Mouse (Mus musculus) right cerebral cortex, postnatal 36 days (tissue): ENCODE results near the gene Ddx28.
A peak's percentile ranks its signal among the peaks of the same experiment; 100 is the strongest.

ENCODE experiments used
- DNase-seq, 2 experiments: peaks; one replicate each; pipeline ENCODE4 v3.0.0; 2022; ENCODE audit warnings: low spot score in 2 of 2, mixed read lengths in 1 of 2

Ddx28 gene

DNA sequence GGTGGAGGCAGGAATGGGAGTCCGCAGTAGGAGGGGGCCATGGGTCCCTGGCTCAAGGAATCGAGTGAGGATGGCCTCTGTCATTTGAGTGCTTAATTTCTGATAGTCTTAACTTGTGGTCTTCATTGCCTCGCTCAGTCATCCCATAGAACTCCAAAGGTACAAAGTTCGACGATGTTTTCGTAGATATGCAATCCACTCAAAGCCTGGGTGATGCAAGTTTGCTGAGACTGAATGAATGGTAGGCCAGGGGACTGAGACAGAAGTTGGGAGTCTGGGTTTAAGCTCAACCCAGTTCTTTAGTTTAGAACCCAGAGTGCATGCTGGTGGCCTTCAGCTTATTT lies at the start of gene Ddx28:
TSS of gene Ddx28 (minus strand) at position 240 of the 344 bp plus-strand sequence.
- no peak for DNase-seq

DNA sequence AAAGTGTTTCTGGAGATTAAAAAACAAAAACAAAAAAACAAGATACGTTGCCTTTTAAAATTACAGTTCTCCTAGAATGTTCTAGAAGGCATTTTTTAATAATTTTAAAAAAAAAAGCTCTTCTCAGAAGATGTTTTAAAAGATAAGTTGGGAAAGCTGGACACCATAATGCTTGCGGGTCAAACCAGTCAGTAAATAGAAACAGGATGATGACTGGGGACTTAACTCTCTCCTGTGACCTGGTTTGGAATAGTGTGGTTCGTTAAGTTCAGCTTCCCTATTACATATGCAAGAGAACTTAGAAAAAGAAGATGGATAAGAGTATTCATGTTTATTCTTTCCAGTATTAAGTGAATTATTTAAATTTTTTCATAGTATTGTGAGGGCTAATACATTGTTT lies 48.8 kb upstream of the Ddx28 start:
- no peak for DNase-seq

DNA sequence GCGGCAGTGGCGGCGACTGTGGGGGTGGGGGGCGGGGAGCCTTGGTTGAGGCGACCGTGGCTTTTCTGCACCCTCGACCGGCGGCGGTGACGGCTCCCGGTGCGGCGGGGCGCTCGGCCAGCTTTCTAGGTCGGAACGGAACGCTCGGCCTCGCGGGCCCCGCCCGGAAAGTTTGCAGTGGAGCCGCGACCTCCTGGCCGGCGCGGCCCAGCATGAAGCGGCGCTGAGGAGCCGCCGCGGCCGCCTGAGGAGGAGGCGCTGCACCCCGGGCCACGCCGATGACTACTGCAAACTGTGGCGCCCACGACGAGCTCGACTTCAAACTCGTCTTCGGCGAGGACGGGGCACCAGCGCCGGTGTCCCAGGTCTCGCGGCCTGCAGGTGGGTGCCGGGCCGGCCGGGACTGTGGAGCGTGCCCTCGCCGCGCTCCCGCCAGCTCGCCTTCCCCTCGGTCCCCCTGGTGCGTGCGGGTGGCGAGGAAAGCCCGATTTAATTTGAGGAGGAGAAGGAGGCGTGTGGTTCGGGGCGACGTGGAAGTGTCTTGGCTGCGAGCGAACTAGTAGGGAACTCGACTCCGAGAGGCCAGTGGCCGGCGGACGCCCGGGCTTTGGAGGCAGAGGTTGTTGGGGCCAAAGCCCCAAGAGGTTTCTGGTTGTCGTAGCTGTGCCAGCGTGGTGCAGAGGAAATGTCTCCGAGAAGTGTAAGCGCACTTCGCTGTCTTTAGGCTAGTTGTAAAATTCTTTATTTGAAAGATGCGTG lies 48.1 kb upstream of the Ddx28 start:
- peak; percentile 26 to 29 for DNase-seq

- peak; percentile 93 to 96 for DNase-seq
Observed at GRCm38 (mm10) chr8:106058731-106059612, 47.3 kb upstream of the Ddx28 start, which contains the start of gene Nfatc3. Nfatc3 (plus strand) TSS chr8:106058840.

DNA sequence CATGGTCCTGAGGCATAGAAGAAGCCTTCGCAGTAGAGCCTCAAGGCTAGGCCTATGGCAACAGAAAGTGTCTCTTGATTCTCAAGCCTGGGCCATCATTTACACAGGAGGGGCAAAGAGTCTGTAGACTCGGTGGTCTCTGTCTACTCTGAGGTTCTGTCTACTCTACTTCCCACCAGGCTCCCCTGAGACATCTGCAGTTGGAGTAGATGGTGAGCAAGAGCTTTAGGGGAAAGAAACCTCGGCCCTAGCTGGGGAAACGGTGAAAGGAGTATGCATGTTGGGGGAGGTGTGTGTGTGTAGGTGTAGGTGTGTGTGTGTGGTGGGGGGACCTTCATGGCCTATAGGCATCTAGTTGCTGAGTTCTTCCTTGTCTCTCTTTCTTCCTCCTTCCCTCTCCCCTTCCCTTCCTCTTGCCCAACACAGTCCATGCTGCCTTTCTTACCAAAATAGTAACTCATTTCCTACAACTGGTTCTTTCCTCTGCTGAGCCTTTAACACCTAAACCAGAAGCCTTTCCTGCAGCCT lies 44.8 kb upstream of the Ddx28 start:
- DNase-seq, result no peak

- no peak for DNase-seq
Observed at GRCm38 (mm10) chr8:106055038-106055437, 43.4 kb upstream of the Ddx28 start.

DNA sequence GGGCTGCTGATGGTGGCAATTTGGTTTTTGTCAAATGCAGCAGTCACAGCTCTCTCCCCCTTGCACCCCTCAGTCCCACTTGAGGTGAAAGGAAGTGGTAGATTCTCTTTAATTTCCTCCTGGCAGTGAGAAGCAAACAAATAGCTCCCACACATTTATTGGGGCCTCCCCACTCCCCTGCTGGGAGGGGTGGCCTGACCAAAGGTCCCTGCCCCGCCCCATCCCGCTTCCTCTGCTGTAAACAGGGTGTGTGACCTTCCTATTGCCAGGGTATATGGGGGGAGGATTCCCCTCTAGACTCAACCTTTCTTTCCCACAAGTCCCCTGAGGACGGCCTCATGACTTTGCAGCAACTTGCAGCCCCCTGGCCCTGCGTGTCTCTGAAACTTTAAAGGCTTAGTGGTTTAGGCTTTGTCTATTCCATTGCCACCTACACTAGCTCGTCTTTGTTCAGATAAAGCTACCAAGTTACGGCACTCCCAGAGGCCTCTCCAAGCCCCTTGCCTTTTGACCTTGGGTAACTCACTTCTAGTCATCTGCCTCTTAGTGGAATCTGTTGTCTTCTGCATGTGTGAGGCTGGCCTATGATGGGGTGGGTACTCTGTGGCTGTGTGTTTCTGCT lies 42.6 kb upstream of the Ddx28 start:
- no peak for DNase-seq

- DNase-seq, result no peak
Observed at GRCm38 (mm10) chr8:106052510-106053089, 40.9 kb upstream of the Ddx28 start.

- no peak for DNase-seq
Observed at GRCm38 (mm10) chr8:106051068-106051467, 39.4 kb upstream of the Ddx28 start.

DNA sequence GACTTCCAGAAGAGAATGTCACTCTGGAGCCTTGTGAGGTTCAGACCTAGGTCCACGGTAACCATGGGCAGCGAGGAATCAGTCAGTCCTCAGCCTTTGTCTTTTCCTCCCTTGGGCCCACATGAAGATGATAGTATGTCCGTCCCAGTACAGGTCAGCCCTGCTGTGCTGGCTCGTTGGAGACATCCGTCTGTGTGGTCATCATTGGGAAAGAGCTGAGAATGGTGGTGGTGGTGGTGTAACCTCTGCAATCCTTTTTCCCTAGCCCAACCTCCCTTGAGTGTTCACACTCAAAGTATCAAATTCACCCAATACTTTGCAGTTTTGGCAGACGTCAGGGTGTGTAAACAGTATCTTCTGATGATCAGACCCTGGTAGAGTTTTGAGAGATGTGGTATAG lies 38.2 kb upstream of the Ddx28 start:
- no peak for DNase-seq

DNA sequence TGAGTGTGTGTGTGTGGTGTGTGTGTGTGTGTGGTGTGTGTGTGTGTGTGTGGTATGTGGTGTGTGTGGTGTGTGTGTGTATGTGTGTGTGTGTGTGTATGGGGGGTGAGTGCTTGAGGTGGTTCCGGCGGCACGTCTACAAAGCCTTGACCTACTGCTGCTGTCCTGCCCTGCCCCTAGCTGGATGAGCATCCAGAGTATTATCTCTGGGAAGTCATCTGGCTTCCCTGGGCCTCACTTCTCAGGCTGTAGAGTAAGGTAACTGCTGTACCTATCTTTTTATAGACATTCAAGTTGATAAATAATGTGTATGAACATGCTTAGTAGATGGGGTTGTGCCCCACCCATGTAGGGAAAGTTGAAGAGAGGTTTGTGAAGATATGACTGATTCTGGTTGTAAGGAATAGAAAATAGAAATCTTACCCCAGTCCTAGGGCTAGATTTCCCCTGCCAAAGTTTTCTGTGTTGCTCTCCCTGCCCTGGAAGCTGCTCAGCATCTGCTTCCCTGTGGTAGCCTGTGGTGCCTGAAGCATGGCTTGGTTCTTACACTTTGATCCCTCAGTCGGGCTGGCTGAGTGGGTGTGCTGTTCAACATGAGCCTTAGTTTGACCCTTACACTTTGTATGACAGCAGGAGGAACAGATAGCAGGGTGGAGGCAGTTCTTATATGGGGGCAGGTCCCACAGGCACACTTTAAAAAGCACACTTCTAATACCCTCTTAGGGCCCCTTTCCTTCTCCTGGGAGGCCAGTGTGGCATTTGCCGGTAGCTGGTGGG lies 36.4 kb upstream of the Ddx28 start:
- no peak for DNase-seq

DNA sequence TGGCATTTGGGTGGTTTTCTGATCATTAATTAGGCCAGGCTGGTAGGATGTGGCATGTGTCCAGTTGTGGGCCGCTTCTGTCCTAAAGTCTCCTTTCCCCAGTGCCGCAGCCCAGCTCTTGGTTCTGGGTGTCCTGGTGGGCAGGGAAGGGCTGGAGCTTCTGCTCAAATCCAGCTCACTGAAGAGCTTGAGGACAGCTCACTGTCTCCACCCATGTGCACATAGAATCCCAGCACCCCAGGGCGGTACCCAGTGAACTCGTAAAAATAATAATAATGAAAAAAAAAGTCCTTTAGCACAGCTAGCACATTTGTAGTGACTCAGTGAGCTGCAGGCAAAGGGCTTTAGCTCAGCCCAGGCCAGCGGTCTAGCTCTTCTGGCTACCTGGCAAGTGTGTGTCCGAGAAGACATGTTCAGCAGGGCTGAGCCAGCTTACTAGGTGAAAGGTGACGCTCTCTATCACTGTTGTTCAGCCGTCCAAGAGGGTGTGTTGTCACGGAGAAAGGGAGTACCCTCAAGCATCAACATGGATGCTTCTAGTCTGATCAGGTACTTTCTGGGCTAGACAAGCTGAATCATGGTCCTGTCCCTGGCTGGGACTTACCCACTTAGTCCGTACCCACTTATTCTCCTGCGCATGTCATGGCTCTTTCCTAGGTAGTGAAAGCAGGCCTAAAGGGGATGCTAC lies 35.3 kb upstream of the Ddx28 start:
- no peak for DNase-seq

GRCm38 (mm10) chr8:106044151-106044550 lies 32.5 kb upstream of the Ddx28 start:
- DNase-seq, result no peak

DNA sequence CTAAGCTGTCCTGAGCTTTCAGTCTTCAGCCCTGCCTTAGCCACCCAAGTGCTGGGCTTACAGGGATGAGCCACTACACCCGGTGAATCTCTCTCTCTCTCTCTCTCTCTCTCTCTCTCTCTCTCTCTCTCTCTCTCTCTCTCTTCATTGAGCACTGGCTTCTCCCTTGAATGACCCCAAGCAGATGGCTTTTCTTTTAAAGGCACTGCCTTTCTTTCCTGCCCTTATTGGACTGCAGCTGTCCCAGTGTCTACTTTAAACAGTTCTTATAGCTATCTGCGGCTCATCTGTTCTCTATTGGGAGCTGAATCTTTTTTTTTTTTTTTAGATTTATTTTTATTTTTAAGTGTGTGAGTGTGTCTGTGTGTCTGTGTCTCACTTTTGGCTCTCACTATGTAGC lies 31.4 kb upstream of the Ddx28 start:
- DNase-seq, result no peak

- DNase-seq, result no peak
Observed at GRCm38 (mm10) chr8:106040218-106040617, 28.5 kb upstream of the Ddx28 start.

- no peak for DNase-seq
Observed at GRCm38 (mm10) chr8:106039605-106040004, 27.9 kb upstream of the Ddx28 start.

DNA sequence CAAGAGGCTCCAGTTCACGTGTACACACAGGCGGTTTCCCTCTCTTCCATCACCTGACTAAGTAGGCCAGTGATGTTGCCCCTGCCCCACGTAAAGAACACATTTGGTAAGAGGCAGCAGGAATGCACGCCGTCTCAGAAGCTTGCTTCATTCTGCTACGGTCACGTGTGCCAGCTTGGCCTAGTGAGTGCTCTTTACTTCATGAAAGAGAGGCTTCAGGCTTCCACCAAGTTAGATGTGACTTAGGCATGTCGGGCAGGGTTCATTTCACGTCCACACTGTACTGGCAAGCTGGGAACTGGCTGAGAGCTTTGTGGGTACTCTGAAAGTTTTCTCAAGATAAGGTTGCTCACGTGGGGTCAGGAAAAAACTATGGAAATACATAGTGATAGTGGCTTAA lies 27.0 kb upstream of the Ddx28 start:
- DNase-seq, result no peak

DNA sequence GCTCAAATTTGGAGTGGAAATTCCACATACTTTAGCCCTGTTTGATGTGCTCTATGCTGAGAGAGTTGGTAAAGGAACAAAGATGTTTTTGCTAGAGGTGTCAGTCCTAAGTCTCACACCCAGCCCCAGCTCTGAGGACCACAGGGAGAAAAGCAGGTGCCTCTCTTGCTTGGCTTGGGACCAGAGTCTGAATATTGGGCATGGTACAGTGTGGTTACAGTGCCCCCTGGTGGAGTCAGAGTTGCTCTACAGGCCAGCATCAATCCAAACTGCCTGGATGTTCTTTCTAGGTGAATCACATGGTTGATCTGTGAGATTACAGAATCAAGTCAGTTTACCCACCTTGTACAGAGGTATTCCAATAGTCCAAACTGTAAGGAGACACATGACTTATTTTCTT lies 10.8 kb upstream of the Ddx28 start:
- peak; percentile 42 to 62 for DNase-seq

GRCm38 (mm10) chr8:106018039-106018438 lies 6.4 kb upstream of the Ddx28 start:
- DNase-seq, result no peak

DNA sequence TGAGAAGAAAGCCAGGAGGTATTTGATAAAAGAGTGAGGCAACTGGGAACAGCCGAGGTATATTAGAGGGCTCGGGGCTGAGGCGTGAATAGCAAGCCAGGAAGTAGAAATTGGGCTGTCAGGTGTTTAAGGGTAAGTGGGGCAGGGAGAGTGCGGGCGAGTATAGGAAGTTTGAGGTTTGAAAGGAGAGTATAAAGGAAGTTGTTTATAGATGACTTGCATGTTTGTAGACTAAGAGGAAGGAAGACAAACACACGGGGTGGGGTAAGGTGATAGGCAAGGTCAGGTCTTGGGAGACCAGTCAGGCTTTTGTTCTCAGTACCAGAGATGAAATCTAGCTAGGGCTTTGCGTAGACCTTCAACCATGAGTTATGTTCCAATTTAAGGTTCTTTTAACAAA lies 5.4 kb upstream of the Ddx28 start:
- DNase-seq, result no peak

GRCm38 (mm10) chr8:106016284-106016683 lies 4.6 kb upstream of the Ddx28 start:
- DNase-seq, result no peak
